Mouse (Mus musculus): ENCODE measurements around the gene Kcnd3. TPM values are rescaled to one million over a fixed set of nuclear protein-coding genes. Genes with fewer than 3 reads are reported as not detected.
"Not testable (repeated sequence)": the region's sequence is repeated elsewhere in the genome, so short reads cannot be mapped to it uniquely, and the experiment has no call there.

The Kcnd3 gene
- total RNA-seq, 2 experiments from 2014 or later: 9.5 to 10.0 TPM

DNA sequence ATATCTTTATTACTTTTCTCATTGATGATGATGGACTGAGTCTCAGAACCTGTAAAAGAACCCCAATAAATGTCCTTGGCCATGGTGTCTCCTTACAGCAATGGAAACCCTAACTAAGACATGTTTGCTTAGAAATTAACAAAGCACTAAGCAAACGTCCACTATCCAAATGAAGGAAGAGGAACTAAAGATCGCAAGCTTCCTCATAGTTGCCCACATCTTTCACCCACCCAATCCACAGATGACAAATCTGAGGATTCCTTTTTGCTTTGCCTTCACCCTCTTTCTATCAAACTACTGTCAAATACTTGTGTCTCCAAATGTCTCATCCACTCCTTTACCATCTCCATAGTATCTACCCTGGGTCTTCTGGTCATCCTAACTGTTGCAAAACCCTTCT is 236.4 kb downstream of the Kcnd3 start:
- intact Hi-C loops (cut with DNase I): loop anchor here (2.0 kb wide), 1 partner anchor 14 kb away; no protein-coding TSS in a partner anchor
- no peak for DNase-seq

DNA sequence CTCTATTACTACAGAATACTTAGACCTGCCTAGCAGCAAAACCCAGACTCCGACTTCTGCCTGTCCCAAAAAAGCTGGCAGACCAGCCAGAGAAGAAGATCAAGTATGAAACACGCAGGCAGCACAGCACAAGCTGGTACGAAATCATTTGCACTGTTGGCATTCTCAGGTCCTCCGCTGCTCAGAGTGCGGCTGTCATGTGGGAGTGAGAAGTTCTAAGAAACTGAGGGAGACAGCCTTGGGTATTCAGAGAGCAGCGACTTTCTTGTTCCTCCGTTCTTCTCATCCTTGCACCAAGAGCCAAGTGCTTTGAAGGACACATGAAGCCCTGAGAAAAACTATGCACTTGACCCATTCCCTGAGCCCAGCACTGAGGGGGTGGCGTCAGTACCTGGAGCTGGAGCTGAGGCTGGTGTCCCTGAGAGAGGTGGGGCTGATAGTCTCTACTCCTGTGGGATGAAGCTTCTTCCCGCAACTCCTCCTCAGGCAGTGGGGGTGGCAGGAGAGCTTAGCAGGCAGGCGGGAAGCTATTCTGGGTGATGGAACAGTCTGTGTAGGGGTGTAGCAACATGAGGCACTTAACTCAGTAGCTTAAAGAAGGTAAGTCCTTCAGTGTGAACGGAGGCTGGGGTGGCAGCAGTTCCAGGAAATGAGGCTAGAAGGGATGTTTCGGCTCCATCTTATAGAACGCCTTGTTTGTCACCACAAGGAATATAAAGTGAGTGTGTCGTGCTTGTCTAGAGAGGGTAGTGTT is 241.4 kb downstream of the Kcnd3 start:
- DNase-seq: peak in 1 of 2 experiments; percentile 5
- intact Hi-C loops (cut with DNase I): no loop called here

DNA sequence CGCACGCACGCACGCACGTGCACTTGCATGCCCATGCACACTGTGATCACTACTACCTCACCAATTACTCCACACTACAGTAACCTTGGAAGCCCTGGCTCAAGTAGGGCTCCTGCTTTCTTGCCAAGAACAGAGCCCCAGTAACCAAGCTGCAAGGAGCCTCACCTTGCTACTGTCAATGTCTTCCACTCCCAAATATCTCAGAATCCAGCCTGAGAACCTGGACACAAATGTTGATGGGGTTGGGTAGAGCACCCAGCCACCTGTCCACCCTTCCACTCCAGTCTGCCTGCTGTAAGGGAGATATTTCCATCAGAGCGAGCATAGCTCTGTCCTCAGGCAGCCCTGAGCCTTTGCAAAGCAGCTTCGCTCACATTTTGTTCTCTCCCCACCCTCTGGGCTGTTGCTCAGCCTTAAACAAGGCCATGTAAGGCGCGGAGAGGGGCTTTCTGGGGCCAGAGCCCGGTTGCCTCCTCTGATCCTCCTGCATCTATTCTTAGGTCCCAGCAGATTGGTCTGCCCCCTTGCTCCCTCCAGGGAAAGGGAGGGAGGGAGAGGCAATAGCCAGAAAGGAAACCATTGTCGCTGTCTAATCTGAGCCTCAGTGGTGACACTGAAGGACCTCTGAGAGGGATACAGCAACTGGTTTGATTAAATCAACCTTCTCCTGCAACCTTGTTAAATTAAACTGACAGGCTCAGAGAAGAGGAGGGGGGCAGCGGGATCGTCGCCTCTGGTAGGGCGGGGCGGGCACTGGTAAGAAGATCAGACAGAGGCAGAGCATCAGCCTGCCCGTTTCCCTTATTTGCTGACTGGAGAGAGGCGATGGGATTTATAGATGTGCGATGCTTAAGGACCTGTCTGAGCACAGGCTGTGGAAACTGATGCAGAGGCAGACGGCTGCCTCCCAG is 243.6 kb downstream of the Kcnd3 start:
- DNase-seq: peak in 1 of 2 experiments; percentile 49
- intact Hi-C loops (cut with DNase I): no loop called here

DNA sequence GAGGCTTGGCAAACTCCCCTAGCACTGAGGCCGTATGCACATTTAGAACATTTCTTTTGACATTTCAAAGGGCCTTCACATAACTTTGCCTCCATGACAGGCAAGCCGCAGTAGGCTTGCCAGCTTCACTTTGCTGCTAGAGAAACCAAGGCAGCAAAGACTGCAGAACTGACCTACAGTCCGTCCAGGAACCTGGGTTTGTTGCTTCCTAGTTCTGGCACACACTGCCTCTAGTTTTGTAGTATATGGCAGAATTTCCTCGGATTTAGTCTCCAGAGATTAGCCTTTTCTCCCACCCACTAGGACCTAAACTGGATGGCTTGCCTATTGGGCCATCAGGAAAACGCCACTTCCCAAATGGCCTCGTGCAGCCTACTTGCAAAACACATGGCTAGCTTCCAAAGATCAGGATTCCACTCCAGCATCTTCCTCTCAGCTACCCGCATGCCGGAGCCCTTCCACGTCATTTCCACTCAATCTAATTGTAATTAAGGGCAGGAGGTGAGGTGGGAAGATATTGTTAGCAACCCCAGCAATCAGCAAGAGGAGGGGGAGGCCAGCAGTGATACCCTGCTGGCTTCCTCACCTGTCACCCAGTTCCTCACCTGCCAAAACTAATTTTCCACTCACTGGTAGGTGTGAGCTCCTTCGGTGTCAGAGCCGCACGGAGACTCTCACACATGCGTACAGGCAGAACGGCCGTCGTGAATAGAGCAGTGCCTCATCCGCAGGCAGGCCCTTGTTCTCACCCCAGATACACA is 244.4 kb downstream of the Kcnd3 start:
- DNase-seq: peak in 1 of 2 experiments; percentile 28

DNA sequence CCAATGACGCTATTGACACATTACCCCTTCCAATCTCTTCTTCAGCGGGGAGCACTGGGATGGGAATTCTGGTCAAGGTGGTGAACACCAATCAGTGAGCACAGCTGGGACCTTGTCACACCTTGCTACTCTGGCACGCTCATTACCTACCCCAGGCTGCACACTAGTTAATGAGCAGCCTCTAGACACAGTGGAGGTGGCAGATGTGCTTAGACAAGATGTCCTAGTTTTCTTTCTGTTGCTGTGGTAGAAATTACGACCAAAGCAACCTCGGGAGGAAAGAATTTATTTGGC is 245.0 kb downstream of the Kcnd3 start:
- DNase-seq: peak in 1 of 2 experiments; percentile 8
- intact Hi-C loops (cut with DNase I): no loop called here

More for the DNA sequence above, 244.4 kb downstream of the Kcnd3 start:
- intact Hi-C loops (cut with DNase I): no loop called here

DNA sequence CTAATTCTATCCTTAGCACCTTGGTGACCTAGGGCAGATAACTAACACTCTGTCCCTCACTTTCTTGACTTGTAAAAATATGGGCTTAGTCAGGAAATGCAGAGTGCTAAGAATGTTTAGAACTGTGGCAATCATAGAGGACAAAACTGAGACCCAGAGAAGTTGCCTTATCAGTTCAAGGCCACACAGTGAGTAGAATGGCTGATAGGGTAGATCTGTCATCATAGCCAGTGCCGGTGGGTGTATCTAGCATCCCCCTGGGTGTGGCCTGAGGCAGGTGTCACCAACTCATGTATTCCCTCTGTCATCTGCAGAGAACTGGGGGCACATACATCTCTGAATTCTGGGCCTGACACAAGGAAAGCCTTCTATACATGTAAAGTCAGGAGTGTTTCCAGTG is 246.2 kb downstream of the Kcnd3 start:
- intact Hi-C loops (cut with DNase I): no loop called here

DNA sequence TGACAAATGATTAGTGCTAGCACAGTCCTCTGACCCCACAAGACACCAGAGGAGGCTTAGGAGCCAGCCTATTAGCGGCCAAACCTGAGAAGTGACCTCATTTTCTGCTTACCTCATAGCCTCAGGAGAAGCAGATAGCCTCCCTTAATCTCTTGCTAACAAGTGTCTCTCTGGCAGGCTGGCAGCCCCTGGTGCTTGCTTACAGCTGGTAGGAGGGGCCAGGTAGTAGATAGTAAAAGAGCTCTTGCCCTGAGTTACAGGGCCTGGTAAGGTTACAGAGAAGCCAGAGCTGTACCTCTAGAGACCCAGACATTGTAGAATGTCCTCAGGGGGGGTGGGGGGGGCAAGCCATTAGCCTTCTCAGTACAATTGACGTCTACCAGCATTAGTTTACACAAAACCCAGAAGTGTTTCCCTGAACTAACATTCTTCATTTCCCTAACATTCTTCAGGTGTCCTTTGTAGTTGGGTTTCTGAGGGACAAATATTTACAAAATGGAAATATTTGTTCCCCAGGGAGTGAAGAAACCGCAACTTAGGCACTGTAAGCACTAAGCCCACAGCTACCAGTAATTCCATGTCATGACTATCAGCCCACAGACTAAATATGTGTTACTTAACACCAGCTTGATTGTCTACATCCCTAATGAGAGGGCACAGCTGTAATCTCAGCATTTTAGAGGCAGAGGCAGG is 247.3 kb downstream of the Kcnd3 start:
- peak in 1 of 2 experiments; percentile 36 for DNase-seq

More for the DNA sequence above, 246.2 kb downstream of the Kcnd3 start:
- DNase-seq: no peak

DNA sequence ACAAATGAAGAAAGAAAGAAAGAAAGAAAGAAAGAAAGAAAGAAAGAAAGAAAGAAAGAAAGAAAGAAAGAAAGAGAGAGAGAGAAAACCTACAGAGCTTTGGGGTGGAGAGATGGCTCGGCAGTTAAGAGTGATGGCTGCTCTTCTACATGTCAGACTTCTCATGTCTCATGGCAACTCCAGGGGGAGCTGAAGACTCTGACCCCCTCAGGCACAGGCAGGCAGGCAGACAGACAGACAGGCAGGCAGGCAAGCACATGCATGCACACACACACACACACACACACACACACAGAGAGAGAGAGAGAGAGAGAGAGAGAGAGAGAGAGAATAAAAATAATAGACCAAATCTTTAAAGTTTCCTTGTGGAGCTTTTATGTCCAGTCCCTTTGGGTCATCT is 248.7 kb downstream of the Kcnd3 start:
- peak in 1 of 2 experiments; percentile 8 for DNase-seq
- intact Hi-C loops (cut with DNase I): not testable (repeated sequence)

More for the DNA sequence above, 247.3 kb downstream of the Kcnd3 start:
- intact Hi-C loops (cut with DNase I): no loop called here

DNA sequence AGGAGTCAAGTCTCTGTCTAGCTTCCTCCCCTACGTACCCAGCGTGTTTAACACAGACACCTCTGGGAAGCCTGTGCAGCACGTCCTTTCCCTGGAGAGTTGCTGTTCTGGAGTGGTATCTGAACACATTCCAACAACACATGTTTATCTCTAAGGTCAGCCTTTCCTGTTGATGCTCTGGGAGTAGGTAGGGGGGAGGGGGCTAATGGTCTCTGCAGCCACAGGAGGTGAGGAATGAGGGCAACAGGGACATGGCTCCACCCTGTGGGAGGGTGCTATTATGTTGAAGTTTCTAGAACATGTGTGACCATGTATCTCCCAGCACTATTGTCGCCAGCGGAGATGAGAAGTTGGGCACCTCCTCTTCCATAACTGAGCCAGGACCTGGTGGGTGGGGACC is 249.3 kb downstream of the Kcnd3 start:
- DNase-seq: peak; percentile 44 to 55
- intact Hi-C loops (cut with DNase I): no loop called here

DNA sequence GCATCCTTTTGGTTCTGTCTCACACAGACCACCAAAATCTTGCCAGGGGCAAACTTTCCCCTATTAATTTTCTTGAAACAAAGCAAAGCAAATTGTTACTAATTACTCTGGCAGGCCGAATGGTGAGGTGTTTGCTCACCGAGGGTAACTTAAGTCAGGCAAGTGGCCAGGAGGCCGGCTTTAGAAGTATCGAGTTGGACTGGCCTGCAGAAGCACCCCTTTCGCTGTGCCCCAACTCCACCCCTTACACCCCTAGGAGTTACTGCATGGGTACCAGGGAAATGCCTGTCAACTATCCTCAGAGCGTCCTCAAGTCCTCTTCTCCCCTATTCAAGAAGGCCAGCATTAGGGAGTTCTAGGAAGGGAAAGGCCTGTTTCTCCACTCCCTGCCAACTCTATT is 251.4 kb downstream of the Kcnd3 start:
- peak in 1 of 2 experiments; percentile 4 for DNase-seq
- intact Hi-C loops (cut with DNase I): loop anchor here (2.0 kb wide), 1 partner anchor 15 kb away; no protein-coding TSS in a partner anchor

DNA sequence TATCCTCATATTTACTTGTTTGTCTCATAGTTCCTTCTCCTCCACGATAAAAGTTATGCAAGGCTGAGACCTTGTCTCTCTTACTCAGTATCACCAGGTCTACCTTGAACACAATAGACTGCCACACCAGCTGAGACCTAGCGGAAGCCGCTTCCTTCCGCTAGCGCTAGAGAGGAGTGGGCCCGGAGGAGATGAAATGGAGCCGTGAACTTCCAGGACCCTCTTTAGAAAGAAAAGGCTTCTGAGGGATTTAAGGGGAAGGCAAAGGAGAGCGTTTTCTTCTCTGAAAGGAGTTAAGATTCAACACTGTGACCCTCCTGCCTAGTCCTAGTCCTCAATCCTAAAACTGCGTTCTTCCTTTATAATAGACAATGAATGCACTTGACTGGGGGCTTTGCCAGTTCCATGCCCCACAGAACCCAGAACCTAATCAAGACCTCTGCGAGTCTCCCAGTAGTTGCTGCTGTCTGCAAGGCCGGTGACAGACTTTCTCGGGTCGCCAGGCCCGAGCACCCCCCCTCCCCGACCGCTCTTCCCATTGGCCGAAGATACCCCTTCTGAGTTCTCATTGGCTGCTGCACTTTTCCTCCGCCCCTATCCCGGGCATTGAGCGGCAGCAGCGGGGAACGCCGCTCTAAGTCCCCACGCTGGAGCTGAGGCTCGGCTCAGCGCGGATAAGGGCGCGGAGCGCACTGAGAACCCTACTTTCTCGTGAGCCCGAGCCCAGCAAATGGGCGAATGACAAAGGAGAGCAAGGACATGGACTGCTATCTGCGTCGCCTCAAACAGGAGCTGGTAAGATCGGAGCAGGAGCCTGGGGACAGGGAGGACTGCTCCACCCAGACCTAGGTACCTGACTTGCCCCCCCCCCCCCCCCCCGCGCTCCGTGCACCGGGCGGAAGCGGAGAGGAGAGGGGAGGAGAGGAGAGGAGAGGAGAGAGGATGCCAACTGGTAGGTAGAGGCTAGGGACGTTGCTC is 252.2 kb downstream of the Kcnd3 start, which contains the start of gene Inka2:
Inka2 (plus strand) TSS at position 569 of the 978 bp plus-strand sequence.
- peak; percentile 83 to 88 for DNase-seq
- intact Hi-C loops (cut with DNase I): no loop called here

DNA sequence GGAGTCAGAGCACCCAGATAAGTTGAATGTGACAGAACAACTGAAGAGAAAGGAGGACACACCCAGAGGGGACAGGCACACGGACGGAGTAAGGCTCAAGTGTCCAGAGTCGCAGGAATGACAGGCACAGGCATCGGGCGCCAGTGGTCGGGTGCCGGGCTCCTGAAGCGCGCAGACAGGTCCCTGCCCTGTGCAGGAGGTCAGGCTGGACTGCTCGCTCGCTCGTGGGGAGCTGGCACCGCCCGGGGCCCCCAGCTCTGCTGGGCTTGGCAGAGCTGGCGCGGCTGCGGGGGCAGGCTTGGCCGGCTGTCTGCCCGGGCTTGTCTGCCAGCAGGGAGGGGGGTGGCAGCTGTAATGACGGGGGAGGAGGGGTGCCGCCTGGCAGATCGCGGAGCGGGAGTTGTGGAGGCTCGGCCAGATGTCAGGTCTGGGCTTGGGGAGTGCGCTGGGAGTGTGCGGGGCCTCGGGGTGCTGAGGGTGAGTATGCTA is 253.0 kb downstream of the Kcnd3 start:
- intact Hi-C loops (cut with DNase I): no loop called here
- peak; percentile 66 to 80 for DNase-seq

DNA sequence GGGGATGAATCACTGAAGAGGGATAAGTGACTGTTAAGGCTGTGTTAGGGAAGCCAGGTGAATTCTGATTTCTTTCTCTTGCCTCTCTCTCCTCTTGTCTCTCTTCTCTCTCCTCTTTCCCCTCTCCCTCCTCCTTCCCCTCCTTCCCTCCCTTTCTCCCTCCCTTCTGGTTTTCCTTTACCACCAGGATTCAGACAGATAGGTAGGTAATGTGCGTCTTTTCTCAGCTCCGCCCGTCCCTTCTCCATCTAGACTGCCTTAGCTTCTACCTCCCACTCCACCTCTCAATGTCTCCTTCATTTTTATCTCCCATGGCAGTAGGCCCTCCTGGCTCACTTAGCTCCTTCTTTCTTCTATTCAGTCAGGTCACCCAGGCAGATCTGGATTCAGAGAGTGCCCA is 253.4 kb downstream of the Kcnd3 start:
- no peak for DNase-seq
- intact Hi-C loops (cut with DNase I): no loop called here

DNA sequence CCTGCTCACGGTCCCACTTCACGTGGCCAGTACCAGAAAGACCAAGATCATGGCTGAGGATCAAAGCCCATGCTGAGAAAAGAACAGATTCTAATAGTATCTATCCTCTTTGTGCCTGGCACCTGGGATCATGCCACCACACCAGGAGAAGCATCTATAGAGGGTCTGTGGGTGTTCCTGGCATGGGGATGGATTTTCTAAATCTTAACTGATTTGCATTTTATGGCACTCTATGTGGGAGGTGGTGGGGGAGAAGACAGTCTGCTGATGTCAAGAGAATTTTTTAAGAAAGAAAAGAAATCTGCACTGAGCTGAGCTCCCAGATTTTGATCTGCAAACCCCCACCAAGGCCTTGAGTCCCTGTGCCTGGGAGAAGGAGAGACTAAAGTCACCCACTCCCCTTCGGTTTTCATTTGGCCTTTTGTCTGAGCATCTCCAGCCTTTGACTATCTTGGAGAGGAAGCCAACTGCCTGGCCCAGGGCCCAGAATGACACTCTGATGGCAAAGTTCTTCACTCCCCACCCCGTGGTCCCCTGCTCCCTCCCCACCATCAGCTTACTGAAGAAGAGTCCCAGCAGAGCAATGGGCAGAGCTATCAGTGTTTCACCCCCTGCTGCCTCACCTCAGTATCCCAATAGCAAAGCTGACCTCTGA is 254.4 kb downstream of the Kcnd3 start:
- DNase-seq: peak; percentile 35 to 56

DNA sequence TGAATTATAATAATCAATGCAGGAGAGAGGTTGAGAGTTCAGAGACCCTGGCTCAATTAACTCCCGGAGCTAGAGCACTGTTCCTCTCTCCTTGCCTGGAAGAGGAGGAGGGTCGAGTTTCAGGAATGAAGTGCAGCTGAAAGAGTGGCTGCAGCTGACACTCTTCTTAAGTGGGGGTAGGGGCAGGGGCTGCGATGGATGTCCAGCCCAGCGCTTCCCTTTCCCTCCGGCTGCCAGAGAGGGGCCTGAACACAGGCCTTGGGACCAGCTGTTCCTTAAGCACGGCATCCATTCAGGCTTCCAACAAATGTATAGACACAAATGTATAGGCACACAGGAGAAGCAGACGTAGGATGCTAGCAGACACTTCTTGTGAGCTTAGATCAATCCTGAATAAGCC is 255.5 kb downstream of the Kcnd3 start:
- intact Hi-C loops (cut with DNase I): no loop called here
- no peak for DNase-seq

More for the DNA sequence above, 254.4 kb downstream of the Kcnd3 start:
- intact Hi-C loops (cut with DNase I): no loop called here

DNA sequence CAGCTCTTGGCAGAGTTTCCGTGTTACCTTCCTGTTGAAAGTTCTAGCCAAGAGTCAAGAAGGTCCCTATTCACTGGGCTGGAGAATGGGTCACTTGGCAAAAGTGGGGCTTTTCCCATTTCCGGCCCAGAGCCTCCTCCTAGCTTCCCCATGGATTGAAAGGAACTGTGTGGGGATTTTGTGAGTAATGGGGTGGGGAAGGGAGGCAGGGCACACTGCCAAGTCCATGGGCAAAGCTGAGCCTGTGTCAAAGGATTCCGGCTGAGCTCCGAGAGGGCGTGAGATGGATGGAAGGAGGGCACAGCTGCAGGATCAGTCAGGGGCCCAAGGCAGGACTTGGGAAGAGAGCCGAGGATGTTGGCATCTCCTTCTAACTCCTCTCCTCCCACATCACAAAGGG is 258.1 kb downstream of the Kcnd3 start:
- intact Hi-C loops (cut with DNase I): no loop called here
- DNase-seq: no peak

DNA sequence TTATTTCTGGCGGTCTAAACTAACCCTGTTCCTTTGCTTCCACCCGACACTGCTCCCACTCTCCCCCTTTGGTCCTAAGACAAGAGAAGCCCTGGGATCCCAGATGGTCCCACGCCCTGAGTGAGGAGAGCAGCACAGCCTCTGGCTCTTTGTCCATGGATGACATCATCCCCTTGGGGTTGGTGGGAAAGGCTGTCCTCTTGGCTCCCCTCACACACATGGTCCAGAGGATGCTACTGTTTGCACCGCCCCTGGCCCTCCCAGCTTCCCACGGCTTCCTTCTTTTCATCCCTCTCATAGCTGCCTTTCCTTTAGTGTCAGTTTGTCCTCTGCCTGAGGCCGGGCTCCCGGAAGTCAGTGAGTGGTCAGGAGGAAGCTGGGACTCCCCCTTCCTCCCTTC is 259.6 kb downstream of the Kcnd3 start:
- intact Hi-C loops (cut with DNase I): no loop called here
- peak; percentile 63 to 77 for DNase-seq

DNA sequence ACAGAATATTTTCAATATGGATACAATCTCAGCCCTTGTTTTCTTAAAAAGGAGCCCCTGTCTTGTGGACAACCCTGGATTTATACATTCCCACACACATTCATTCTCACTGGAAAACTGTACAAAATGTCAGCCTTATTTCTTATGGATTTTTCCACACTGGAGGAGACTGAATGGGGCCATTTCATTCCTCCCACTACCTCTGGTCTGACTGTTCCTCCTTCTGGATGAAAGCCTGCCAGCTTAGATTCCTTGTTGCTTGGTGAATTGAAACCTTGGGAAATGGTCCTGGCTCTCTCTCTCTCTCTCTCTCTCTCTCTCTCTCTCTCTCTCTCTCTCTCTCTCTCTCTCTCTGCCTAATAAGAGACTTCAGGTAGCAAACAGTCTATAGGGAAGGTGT is 260.7 kb downstream of the Kcnd3 start:
- intact Hi-C loops (cut with DNase I): no loop called here
- no peak for DNase-seq
